Mouse (Mus musculus) ES-E14 (cell line): ENCODE data around the gene Mt3.

Source experiments
- CHD2 ChIP-seq: IDR thresholded peaks from 2 replicates; pipeline ENCODE4 v1.6.1; 2014; ENCODE audit warnings: mild to moderate bottlenecking, low read depth, low read length, inconsistent platforms
- HCFC1 ChIP-seq: IDR thresholded peaks from 2 replicates; pipeline ENCODE4 v1.6.1; 2012; ENCODE audit warnings: low read length, inconsistent platforms, borderline replicate concordance; ENCODE audit not compliant: insufficient read depth
- MAFK ChIP-seq: IDR thresholded peaks from 2 replicates; pipeline ENCODE4 v1.6.1; 2014; ENCODE audit warnings: mild to moderate bottlenecking, low read depth, low read length, inconsistent platforms; ENCODE audit not compliant: insufficient read depth

- TF ChIP-seq HCFC1 (no peak), CHD2 (no peak), MAFK (no peak)
Observed at GRCm38 (mm10) chr8:94194591-94195223, 42.3 kb downstream of the Mt3 start.
